Mouse (Mus musculus) CH12.LX (cell line): ENCODE measurements around the gene Pitpna. TPM values are rescaled to one million over a fixed set of nuclear protein-coding genes. Genes with fewer than 3 reads are reported as not detected.

Experiments
- DNase-seq: peaks from one replicate; pipeline ENCODE4 v3.0.0-alpha.2; 2013; ENCODE audit errors: extremely low read depth
- H3K27ac ChIP-seq: 2 replicates; pipeline ENCODE4 v1.5.1; 2012; ENCODE audit warnings: low read depth, mild to moderate bottlenecking, control low read depth, moderate library complexity; ENCODE audit not compliant: insufficient read depth
- H3K27me3 ChIP-seq: replicated peaks from 2 replicates; pipeline ENCODE3; 2012; ENCODE audit warnings: inconsistent platforms
- H3K36me3 ChIP-seq, 2 experiments: replicated peaks in 1 of 2; 2 replicates each; pipeline versions ENCODE3 to v1.6.1; 2012; ENCODE audit warnings: inconsistent platforms in 1 of 2, low read length in 1 of 2, mild to moderate bottlenecking in 1 of 2, mixed read lengths in 1 of 2, moderate library complexity in 1 of 2; ENCODE audit not compliant: control insufficient read depth in 1 of 2, insufficient read depth in 1 of 2
- H3K4me1 ChIP-seq, 2 experiments: 2 replicates each; pipeline ENCODE4 v1.6.1; 2012; ENCODE audit warnings: inconsistent platforms in 1 of 2, moderate library complexity in 1 of 2; ENCODE audit not compliant: insufficient read depth in 2 of 2, control insufficient read depth in 1 of 2
- H3K4me2 ChIP-seq: 2 replicates; pipeline ENCODE4 v1.6.1; 2012; ENCODE audit warnings: low read depth, mild to moderate bottlenecking, control low read depth; ENCODE audit not compliant: poor library complexity, insufficient read depth, severe bottlenecking
- H3K4me3 ChIP-seq, 3 experiments: fragments of 150-350 bp in 1 of 3; sonication (generic) in 1 of 3; replicated peaks in 1 of 3; 2 replicates each; pipeline versions ENCODE3 to v1.5.1; 2011 to 2012; ENCODE audit warnings: low read depth in 2 of 3, low read length in 2 of 3, mild to moderate bottlenecking in 2 of 3, moderate library complexity in 2 of 3, control low read depth in 1 of 3, improper control_type of control experiment in 1 of 3, inconsistent platforms in 1 of 3, mixed read lengths in 1 of 3; ENCODE audit not compliant: poor library complexity in 1 of 3
- H3K79me2 ChIP-seq: replicated peaks from 2 replicates; pipeline ENCODE4 v1.6.1; 2012; ENCODE audit warnings: mild to moderate bottlenecking, moderate library complexity; ENCODE audit not compliant: control insufficient read depth, poor library complexity, insufficient read depth, severe bottlenecking; ENCODE audit errors: extremely low read depth
- H3K9ac ChIP-seq: 2 replicates; pipeline ENCODE4 v1.6.1; 2012; ENCODE audit warnings: low read depth, mild to moderate bottlenecking, control low read depth, moderate library complexity; ENCODE audit not compliant: insufficient read depth
- H3K9me3 ChIP-seq: replicated peaks from 2 replicates; pipeline ENCODE3; 2012; ENCODE audit warnings: low read length, inconsistent platforms, mixed read lengths
- BHLHE40 ChIP-seq: IDR thresholded peaks from 2 replicates; pipeline ENCODE4 v1.6.1; 2011; ENCODE audit warnings: mild to moderate bottlenecking, low read depth, low read length, improper control_type of control experiment
- CHD1 ChIP-seq: IDR thresholded peaks from 2 replicates; pipeline ENCODE4 v1.6.1; 2012; ENCODE audit warnings: low read depth, low read length, improper control_type of control experiment, inconsistent platforms
- CHD2 ChIP-seq: IDR thresholded peaks from 2 replicates; pipeline ENCODE4 v1.6.1; 2011; ENCODE audit warnings: low read length, improper control_type of control experiment
- CTCF ChIP-seq, 2 experiments: IDR thresholded peaks in 1 of 2; conservative IDR thresholded peaks in 1 of 2; 2 replicates each; pipeline ENCODE4 v1.5.1; 2011 to 2012; ENCODE audit warnings: low read depth in 2 of 2, low read length in 2 of 2, improper control_type of control experiment in 1 of 2, inconsistent platforms in 1 of 2, mild to moderate bottlenecking in 1 of 2, moderate library complexity in 1 of 2
- E2F4 ChIP-seq: IDR thresholded peaks from 2 replicates; pipeline ENCODE4 v1.6.1; 2011; ENCODE audit warnings: low read depth, low read length, improper control_type of control experiment; ENCODE audit not compliant: insufficient replicate concordance
- ELF1 ChIP-seq: IDR thresholded peaks from 2 replicates; pipeline ENCODE4 v1.6.1; 2014; ENCODE audit warnings: low read depth, mild to moderate bottlenecking, inconsistent platforms, low read length, improper control_type of control experiment
- EP300 ChIP-seq: IDR thresholded peaks from 2 replicates; pipeline ENCODE4 v1.6.1; 2011; ENCODE audit warnings: low read length, improper control_type of control experiment
- ETS1 ChIP-seq: conservative IDR thresholded peaks from 2 replicates; pipeline ENCODE4 v1.6.1; 2012; ENCODE audit warnings: low read depth, mild to moderate bottlenecking, inconsistent platforms, low read length, improper control_type of control experiment, moderate library complexity
- GABPA ChIP-seq: IDR thresholded peaks from 2 replicates; pipeline ENCODE4 v1.6.1; 2012; ENCODE audit warnings: low read depth, low read length, improper control_type of control experiment, inconsistent platforms; ENCODE audit not compliant: insufficient replicate concordance
- HCFC1 ChIP-seq: IDR thresholded peaks from 2 replicates; pipeline ENCODE4 v1.6.1; 2012; ENCODE audit warnings: low read depth, mild to moderate bottlenecking, inconsistent platforms, low read length, improper control_type of control experiment
- IRF4 ChIP-seq: IDR thresholded peaks from 2 replicates; pipeline ENCODE4 v1.6.1; 2014; ENCODE audit warnings: low read depth, mild to moderate bottlenecking, inconsistent platforms, low read length, improper control_type of control experiment
- JUN ChIP-seq: IDR thresholded peaks from 2 replicates; pipeline ENCODE4 v1.6.1; 2011; ENCODE audit warnings: low read depth, mild to moderate bottlenecking, low read length, improper control_type of control experiment, moderate library complexity; ENCODE audit not compliant: insufficient read depth
- JUND ChIP-seq: conservative IDR thresholded peaks from 2 replicates; pipeline ENCODE4 v1.6.1; 2011; ENCODE audit warnings: low read depth, low read length, improper control_type of control experiment
- KAT2A ChIP-seq: IDR thresholded peaks from 2 replicates; pipeline ENCODE4 v1.6.1; 2012; ENCODE audit warnings: low read length, improper control_type of control experiment, inconsistent platforms; ENCODE audit not compliant: insufficient replicate concordance
- MAFK ChIP-seq: IDR thresholded peaks from 2 replicates; pipeline ENCODE4 v1.6.1; 2011; ENCODE audit warnings: low read length, improper control_type of control experiment; ENCODE audit not compliant: insufficient replicate concordance
- MAX ChIP-seq: IDR thresholded peaks from 2 replicates; pipeline ENCODE4 v1.6.1; 2011; ENCODE audit warnings: low read length, improper control_type of control experiment
- MAZ ChIP-seq: IDR thresholded peaks from 2 replicates; pipeline ENCODE4 v1.6.1; 2012; ENCODE audit warnings: low read depth, mild to moderate bottlenecking, inconsistent platforms, low read length, improper control_type of control experiment, moderate library complexity
- MEF2A ChIP-seq: IDR thresholded peaks from 2 replicates; pipeline ENCODE4 v1.6.1; 2014; ENCODE audit warnings: low read depth, mild to moderate bottlenecking, inconsistent platforms, low read length, improper control_type of control experiment, borderline replicate concordance
- MXI1 ChIP-seq: IDR thresholded peaks from 2 replicates; pipeline ENCODE4 v1.6.1; 2011; ENCODE audit warnings: mild to moderate bottlenecking, low read depth, low read length, improper control_type of control experiment
- MYC ChIP-seq: IDR thresholded peaks from 2 replicates; pipeline ENCODE4 v1.6.1; 2011; ENCODE audit warnings: low read depth, mild to moderate bottlenecking, improper control_type of control experiment, low read length
- NELFE ChIP-seq: IDR thresholded peaks from 2 replicates; pipeline ENCODE4 v1.6.1; 2011; ENCODE audit warnings: low read depth, low read length, improper control_type of control experiment
- NRF1 ChIP-seq: IDR thresholded peaks from 2 replicates; pipeline ENCODE4 v1.6.1; 2014; ENCODE audit warnings: low read depth, mild to moderate bottlenecking, inconsistent platforms, low read length, improper control_type of control experiment, moderate library complexity
- PAX5 ChIP-seq: IDR thresholded peaks from 2 replicates; pipeline ENCODE4 v1.6.1; 2012; ENCODE audit warnings: low read length, inconsistent platforms, mixed read lengths
- POLR2A ChIP-seq: IDR thresholded peaks from 2 replicates; pipeline ENCODE4 v1.6.1; 2011; ENCODE audit warnings: low read depth, mild to moderate bottlenecking, improper control_type of control experiment, low read length
- POLR2AphosphoS2 ChIP-seq: IDR thresholded peaks from 2 replicates; pipeline ENCODE4 v1.6.1; 2011; ENCODE audit warnings: low read depth, low read length, improper control_type of control experiment
- RAD21 ChIP-seq: IDR thresholded peaks from 2 replicates; pipeline ENCODE4 v1.6.1; 2011; ENCODE audit warnings: low read depth, mild to moderate bottlenecking, low read length, improper control_type of control experiment, moderate library complexity
- RCOR1 ChIP-seq: conservative IDR thresholded peaks from 2 replicates; pipeline ENCODE4 v1.6.1; 2012; ENCODE audit warnings: low read depth, mild to moderate bottlenecking, inconsistent platforms, low read length, improper control_type of control experiment
- SIN3A ChIP-seq: IDR thresholded peaks from 2 replicates; pipeline ENCODE4 v1.6.1; 2012; ENCODE audit warnings: low read length, improper control_type of control experiment, inconsistent platforms
- SMC3 ChIP-seq: IDR thresholded peaks from 2 replicates; pipeline ENCODE4 v1.6.1; 2011; ENCODE audit warnings: low read depth, low read length, improper control_type of control experiment
- TBP ChIP-seq: conservative IDR thresholded peaks from 2 replicates; pipeline ENCODE4 v1.6.1; 2011; ENCODE audit warnings: low read depth, low read length, improper control_type of control experiment
- TCF12 ChIP-seq: IDR thresholded peaks from 2 replicates; pipeline ENCODE4 v1.6.1; 2014; ENCODE audit warnings: low read depth, mild to moderate bottlenecking, inconsistent platforms, low read length, improper control_type of control experiment
- UBTF ChIP-seq: IDR thresholded peaks from 2 replicates; pipeline ENCODE4 v1.6.1; 2012; ENCODE audit warnings: low read depth, mild to moderate bottlenecking, inconsistent platforms, low read length, improper control_type of control experiment, moderate library complexity
- USF1 ChIP-seq: IDR thresholded peaks from 2 replicates; pipeline ENCODE4 v1.6.1; 2014; ENCODE audit warnings: low read depth, mild to moderate bottlenecking, inconsistent platforms, low read length, improper control_type of control experiment
- USF2 ChIP-seq: conservative IDR thresholded peaks from 2 replicates; pipeline ENCODE4 v1.6.1; 2011; ENCODE audit warnings: low read depth, low read length, improper control_type of control experiment
- ZC3H11A ChIP-seq: IDR thresholded peaks from 2 replicates; pipeline ENCODE4 v1.6.1; 2012; ENCODE audit warnings: low read depth, mild to moderate bottlenecking, inconsistent platforms, low read length, improper control_type of control experiment
- ZKSCAN1 ChIP-seq: IDR thresholded peaks from 2 replicates; pipeline ENCODE4 v1.6.1; 2012; ENCODE audit warnings: low read depth, inconsistent platforms, low read length, improper control_type of control experiment, borderline replicate concordance
- ZMIZ1 ChIP-seq: IDR thresholded peaks from 2 replicates; pipeline ENCODE4 v1.6.1; 2012; ENCODE audit warnings: low read depth, mild to moderate bottlenecking, inconsistent platforms, low read length, improper control_type of control experiment
- ZNF384 ChIP-seq: IDR thresholded peaks from 2 replicates; pipeline ENCODE4 v1.6.1; 2012; ENCODE audit warnings: low read depth, low read length, improper control_type of control experiment, inconsistent platforms
- dilution Hi-C: fragments of 300-500 bp; cut with MboI; formaldehyde crosslinking; loops from 2 replicates; pipeline ENCODE4 v1.14.3; 2020; ENCODE audit warnings: low sequenced_read_pairs; ENCODE audit not compliant: extremely low pct_unique_long_range_greater_than_20kb, extremely low pct_ligation_motif_present
- in situ Hi-C: fragments of 300-500 bp; cut with MboI; formaldehyde crosslinking; loops from 3 replicates; pipeline ENCODE4 v1.14.3; 2019; ENCODE audit warnings: low sequenced_read_pairs, low pct_ligation_motif_present, low pct_unique_long_range_greater_than_20kb, mixed read lengths
- polyA plus RNA-seq: library from polyadenylated mRNA; unstranded; fragments of >175 nt; gene quantifications from 2 replicates; pipeline ENCODE4 v1.2.1, GENCODE M21; 2012; ENCODE audit warnings: low read depth; ENCODE audit not compliant: insufficient read length
- total RNA-seq, 2 experiments: library from RNA; depleted of rRNA; stranded (reverse); fragments of 300-350 nt in 1 of 2; fragments of >200 nt in 1 of 2; gene quantifications; 2 replicates each; pipeline ENCODE4 v1.2.3; 2012 to 2014

Gene Pitpna
- total and polyA plus RNA-seq, 3 experiments: 61.8 to 243 (median 80.7) TPM

- Histone ChIP-seq H3K4me2 (peak overlapping the region; percentile 52), H3K4me3 (peak overlapping the region in 2 of 3 experiments; percentile 12 to 28), H3K27me3 (no peaks in the 10 kb centered on the region), H3K27ac (peak overlapping the region; percentile 68), H3K9me3 (peaks cover 6% of the 10 kb centered on the region), H3K9ac (peak overlapping the region; percentile 27), H3K79me2 (no peaks in the 10 kb centered on the region), H3K36me3 (peaks cover 0 to 31% of the 10 kb centered on the region in 2 experiments), H3K4me1 (peaks cover 43 to 72% of the 10 kb centered on the region in 2 experiments)
- peak; percentile 91 for DNase-seq
- TF ChIP-seq ZMIZ1 (peak; percentile 84), MEF2A (peak; percentile 88), GABPA (no peak), E2F4 (no peak), NELFE (peak; percentile 53; the same call in 1 of the 2 replicates), RCOR1 (peak; percentile 88), TBP (no peak), SIN3A (peak; percentile 89), HCFC1 (peak; percentile 57), ZC3H11A (no peak), MAX (no peak), PAX5 (no peak), RAD21 (no peak; the same call in 1 of the 2 replicates), CHD1 (peak; percentile 87; the same call in 1 of the 2 replicates), SMC3 (peak; percentile 6; the same call in 1 of the 2 replicates), MYC (peak; percentile 25; the same call in 1 of the 2 replicates), NRF1 (peak; percentile 48), MAZ (peak; percentile 99), POLR2AphosphoS2 (peak; percentile 52; the same call in 1 of the 2 replicates), MXI1 (peak; percentile 69), ZKSCAN1 (no peak), BHLHE40 (peak; percentile 78), ETS1 (peak; percentile 87), EP300 (peak; percentile 91), ELF1 (peak; percentile 86), KAT2A (no peak), USF2 (no peak), POLR2A (peak; percentile 70), CHD2 (peak; percentile 59; the same call in 1 of the 2 replicates), ZNF384 (no peak), TCF12 (peak; percentile 100), UBTF (0 out of 2 replicates have a peak, but pooled peaks have one; percentile 18), IRF4 (peak; percentile 66), MAFK (peak; percentile 53; the same call in 1 of the 2 replicates), JUN (no peak), JUND (no peak), USF1 (no peak), CTCF (conservative IDR thresholded peaks at IDR 0.05 in 1 of 2, IDR thresholded peaks at IDR 0.05 in 1 of 2; ENCODE audit: low read depth in 2 of 2, low read length in 2 of 2) (no peak)
- dilution Hi-C loops (no loop called here), in situ Hi-C loops (no loop called here)
Observed at GRCm38 (mm10) chr11:75560530-75561409, 27.1 kb upstream of the Pitpna start.
